Mouse (Mus musculus) lung, postnatal 36 days (tissue): ENCODE measurements around the gene Slc6a17.

Experiments
- DNase-seq: peaks from one replicate; pipeline ENCODE4 v3.0.0; 2022; ENCODE audit warnings: mixed read lengths

Gene Slc6a17

DNA sequence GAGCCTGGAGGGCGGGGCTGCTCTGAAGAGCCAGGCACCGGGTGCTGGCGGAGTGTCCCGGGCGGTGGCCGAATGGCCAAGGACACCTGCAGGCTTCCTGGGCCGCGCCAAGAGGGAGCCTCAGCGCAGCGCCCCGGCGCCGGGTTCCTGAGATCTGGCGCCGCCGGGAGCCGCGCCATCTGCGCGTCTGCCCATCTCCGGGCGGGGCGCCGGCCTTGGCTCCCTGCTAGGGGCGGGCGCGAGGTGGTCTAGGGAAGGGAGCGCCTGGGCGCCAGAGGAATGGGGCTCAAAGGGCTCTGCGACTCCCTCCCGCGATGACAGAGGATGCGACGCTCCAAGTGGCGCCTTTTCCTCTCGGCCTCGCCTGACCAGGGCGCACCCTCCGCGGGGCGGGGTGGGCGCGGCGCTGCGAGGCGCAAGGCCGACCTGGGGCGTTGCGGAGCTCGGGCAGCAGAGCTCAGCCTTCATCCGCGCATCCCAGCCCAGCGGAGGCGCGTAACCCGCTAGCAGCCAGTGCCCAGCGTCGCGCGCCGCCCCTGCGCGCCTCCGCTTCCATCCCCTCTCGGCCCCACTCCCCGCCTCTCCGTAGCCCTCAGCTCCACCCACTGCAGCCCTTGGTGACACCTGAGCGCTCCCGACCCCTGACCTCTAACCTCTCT lies 57.9 kb downstream of the Slc6a17 start:
- no peak for DNase-seq

DNA sequence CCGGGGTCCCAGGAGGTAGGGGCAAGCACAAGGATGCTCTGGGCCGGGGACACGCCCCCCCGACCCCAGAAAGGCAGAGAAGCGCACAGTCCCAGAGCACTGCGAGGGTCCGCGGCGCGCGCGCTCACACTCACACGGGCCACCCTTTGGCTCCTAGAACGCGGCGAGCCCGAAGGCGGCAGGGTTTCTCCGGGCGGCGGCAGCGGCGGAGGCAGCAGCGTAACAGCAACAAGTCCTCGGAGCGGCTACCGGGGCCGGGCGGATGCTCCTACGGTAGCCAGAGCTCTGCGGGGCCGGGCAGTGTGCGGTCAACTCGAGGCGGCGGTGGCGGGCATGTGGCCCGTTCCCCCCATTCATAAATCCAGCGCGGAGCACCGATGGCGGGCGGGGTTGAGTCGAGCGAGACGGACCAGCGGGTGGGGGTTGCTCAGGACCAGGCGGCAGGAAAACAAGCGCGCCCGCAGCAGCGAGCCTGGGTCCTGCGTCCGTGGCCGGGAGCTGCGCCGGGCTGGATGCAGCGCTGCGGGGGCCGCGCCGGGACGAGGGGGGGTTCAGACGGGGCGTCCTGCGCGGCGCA lies 58.5 kb downstream of the Slc6a17 start, which contains the start of gene Kcnc4:
Gene Kcnc4 (minus strand): TSS at position 357 of the 577 bp plus-strand sequence.
- no peak for DNase-seq

DNA sequence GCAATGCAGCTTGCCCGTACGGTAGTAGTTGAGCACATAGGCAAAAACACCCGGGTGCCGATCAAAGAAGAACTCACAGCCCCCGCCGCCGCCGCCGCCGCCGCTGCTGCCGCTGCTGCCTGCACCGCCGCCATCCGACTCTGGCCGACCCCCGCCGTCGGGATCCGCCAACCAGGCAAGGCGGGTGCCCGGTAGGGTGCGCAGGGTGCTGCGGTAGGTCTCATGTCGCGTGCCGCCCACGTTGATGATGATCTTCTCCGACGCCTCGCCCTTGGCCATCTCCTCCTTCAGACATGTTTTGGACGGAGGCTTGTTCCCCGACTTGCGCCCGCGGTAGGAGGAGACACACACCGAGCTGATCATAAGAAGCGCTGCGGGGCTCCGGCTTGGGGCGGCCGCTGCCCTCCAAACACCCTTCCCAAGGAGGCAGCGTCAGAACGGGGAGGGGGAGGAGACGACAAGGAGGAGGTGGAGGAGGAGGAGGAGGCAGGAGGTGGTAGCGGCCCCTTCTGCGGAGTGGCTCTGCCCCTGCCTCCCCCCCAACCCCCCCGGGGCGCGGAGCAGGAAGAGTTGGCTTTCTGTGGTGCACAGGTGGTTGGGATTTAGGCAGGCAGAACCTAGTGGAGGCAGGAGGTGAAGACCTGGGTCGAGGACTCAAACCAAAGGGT lies 59.2 kb downstream of the Slc6a17 start:
- no peak for DNase-seq

DNA sequence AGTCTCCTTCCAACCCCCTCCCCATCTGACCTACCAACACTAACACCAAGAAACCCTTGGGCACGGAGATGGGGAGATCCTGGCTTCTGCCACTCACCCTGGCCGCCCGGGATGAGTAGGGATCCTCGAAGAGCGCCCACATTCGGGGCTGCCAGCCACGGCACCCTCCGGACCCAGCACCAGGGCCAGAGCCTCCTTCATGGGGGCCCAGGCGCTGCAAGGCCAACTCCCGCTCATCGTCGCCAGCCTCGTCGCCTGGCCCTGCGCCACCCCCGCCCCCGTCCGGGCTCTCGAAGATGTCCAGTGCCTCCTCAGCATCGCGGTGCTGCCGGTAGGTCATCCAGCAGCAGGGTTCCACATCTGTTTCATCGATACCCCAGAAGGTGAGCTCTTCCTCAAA lies 59.7 kb downstream of the Slc6a17 start:
- no peak for DNase-seq

DNA sequence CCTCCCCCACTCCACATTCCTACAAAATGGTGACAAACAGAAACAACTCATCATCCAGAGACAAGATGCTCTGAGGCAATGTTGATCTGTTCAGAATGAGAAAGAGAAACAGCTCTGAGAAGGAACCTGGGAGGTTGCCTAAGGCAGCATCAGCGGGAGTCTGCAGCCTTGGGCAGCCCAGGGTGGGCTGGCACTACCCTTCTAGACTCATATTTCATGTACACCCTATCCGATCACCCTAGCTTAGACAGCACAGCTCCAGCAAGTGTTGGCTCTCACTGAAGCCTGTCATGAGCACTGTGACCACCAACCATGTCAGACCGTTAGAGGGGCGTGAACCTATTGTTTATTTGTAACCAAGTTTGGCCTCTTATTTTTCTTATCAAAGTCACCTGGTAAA lies 63.5 kb downstream of the Slc6a17 start:
- DNase-seq, result no peak

DNA sequence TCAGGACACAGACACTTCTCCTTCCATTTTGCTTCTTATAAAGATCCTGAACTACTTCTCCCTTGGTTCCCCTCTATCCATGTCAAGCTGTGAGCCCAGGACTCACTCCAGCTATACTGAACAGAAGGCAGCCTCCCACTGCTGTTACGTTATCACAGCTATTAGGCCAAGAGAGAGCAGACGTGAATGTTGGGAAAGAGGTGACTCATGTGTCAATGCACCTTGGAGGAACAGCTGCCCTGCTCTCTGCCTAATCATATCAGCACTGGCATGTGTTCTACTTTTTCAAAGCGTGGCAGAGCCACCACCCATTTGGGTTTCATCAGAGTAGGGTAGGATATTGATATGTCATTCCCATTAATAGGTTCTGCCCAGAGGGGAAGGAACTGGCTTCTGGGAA lies 71.0 kb downstream of the Slc6a17 start:
- DNase-seq, result no peak

DNA sequence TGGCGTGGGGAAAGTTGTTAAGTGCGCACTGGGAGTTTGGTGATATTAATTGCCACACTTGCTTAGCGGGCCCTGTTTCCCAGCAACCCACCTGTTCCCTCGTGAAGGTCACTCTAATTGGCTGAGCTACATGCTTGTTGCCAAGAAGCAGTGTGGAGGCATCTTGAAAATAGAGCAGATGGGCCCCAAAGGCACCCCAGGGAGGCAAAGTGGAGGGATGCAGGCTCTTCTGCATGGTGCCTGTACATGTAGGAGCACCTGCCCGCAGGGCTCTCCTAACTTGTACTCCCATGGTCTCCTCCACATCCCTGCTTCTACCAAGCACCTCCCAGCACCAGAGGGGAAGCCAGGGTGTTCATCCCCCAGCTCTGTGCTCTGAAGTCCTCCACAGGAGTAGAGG lies 74.0 kb downstream of the Slc6a17 start:
- DNase-seq, result no peak

DNA sequence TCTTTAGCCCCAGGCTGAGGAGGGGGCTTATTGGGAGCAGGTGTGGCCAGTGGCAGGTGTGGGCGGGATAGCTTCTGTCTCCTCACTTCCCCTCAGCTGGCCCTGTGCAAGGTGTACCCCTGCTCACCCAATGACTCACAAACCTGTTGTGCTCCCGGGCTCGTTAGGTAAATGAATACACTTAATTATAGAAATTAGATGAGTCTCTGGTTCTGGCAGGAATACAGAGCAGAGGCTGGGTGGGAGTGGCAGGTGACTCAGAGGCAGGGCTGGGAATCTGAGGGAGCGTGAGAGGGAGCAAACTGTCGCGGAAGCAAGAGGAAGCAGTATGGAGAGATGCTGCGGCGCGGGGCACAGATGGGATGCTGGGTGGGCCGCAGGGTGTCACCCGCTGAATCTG lies 75.6 kb downstream of the Slc6a17 start:
- no peak for DNase-seq

DNA sequence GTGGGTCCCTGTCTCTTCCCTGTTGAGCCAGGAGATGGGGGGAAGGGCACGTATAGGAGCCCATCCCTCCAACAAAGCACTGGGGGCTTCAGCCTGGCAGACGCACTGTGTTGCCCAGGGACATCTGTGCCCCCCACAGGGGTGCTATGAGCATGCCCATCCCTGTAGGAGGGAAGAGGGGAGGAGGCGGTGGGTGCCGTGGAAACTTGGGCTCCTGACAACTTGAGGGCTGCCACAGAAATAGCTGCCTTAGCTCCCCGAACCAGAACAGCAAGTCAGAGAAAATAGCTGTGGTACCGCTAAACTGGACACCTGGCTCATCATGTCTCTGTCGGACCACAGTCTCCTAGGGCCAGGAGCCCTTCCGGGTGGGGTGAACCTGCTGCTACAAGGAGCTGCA lies 76.5 kb downstream of the Slc6a17 start:
- no peak for DNase-seq

DNA sequence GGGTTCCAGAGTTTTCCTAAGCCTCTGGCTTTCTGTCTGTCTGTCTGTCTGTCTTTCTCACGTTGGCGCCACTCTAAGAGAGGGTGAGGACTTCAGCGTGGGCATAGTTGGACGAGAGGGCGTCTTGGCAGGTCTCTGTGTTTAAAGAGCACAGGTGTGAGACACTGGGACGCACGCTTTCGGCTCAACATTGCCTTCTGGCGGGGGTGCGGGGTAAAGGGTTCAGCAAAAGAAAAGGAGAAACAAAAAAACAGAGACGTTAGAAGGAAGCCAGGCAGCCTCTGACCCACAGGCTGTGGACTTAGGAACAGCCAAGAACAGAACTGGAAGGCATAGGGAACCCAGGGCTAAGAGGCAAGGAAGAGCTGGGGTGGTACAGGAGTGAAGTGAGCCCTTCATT lies 78.5 kb downstream of the Slc6a17 start:
- no peak for DNase-seq

DNA sequence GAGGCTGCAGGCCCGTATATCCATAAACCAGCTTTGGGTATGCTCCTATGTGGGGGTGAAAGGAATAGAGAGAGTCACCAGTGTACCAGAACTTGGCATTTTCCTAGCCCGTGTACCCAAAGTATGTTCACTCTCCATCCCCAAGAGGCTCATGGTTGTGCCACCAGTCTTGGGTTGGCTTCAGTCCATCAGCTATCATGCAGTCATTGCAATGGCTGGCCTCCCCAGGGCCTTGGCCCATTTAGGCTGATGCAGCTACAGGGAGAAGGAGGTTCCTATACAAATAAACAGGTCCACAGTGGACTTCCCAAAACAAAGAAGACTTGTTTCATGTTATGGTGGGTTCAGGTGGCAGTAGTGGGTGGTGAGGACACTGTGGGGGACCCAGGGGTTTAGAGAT lies 80.2 kb downstream of the Slc6a17 start:
- no peak for DNase-seq

DNA sequence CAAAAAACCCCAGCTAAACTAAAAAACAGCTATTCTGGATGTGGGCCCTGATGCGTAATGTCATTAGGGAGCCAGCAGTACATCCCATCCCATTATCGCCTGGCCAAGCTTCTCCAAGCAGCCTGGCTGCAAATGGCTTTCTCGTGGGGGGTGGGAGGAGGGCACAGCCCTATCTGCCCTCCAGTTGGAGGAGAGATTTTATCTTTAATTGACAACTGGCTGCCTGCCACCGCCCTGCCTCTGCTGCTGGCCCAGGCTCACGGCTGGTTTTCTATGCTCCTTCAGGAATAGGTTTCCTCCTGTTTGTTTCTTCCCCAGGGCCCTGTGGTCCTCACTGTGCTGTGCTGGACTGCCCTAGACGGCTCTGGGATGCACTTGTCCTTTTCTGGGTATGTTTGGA lies 81.4 kb downstream of the Slc6a17 start:
- no peak for DNase-seq

DNA sequence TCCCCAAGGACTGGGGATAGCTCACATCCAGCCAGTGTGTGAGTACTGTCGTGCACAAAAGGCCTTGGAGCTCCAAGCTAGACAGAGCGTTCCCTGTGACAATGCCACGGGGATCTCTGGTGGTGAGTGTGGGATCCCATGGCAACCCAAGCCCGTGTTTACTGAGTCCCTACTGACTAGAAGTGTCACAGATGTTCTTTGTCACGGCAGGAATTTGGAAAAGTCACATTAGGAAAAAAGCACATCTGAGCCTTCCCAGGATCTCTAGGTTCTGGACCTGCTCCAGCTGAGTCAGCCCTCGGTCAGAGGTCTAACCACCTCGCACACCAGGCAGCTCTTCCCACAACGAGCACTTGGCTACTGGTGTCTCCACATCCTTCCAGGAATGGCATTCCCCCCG lies 84.2 kb downstream of the Slc6a17 start:
- peak; percentile 11 for DNase-seq

DNA sequence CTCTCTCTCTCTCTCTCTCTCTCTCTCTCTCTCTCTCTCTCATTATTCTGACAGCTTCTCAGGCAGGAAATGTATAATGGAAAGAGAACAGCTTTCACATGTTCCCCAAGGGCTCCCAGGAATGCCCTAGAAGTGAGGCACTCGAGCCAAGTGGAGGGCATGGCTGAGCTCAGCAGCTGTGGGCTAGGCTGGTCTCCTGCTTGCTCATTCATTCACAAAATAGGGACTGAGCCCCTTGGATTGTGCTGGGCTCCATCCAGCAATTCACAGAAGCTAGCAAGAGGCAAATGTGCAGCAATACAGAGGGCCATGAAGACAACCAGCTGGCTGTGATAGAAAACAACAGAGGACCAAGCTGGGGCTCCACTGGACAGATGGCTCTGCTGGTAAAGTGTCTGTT lies 86.5 kb downstream of the Slc6a17 start:
- DNase-seq, result no peak

DNA sequence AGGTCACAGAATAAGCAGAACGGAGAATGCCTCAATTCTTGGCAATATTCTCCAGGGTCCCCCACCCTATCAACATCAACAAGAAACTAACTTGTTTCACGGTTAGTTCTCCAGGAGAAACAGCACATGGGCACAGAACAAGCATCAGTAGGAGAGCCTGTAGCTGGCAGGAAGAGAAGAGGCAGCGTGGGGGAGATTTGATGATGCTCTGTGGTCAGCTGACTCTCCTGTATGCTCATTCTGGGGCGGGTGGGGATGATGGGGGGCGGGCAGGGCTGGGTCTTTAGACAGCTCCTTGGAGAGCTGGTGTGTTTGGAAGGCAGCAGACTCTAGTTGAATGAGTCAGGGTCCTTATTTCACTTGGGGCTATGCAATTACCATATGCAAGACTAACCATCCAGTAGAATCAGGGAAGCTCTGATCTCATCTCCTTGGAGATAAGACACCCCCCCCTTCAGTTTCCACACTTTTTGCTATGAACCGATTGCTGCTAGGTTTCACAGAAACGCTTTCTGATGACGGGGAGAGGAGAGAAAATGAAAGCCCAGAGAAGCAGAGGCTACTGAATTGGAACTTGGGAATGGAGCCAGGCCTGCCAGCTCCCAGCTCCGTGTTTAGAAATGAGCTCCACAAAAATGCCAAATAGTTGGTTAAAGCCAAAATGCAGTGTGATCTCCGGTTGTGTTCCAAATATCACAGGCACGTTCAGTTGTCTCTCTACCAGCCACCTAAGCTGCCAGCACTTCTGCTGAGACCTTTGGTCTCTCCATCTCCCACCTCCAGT lies 93.4 kb downstream of the Slc6a17 start:
- DNase-seq, result no peak

DNA sequence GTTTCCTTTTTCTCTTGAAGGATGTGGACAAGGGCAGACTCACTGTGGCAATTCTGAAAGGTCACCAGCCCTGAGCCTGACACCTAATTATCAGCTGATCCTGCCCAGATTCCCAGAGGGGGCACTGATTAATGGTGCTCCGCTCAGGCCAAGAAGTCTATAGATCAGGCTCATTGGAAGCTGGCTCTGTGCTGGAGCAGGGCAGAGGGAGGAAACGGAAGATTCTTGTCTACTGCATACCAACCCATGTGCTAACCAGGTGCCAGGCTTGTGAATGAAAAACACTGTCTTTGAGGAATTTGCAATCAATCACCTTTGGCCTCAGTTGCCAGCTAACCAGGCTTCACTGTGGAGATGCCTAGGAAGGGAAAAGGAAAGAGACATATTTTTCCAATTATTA lies 97.7 kb downstream of the Slc6a17 start:
- no peak for DNase-seq
